11 mouse cellular contexts compared by ENCODE assay signal in genomic region chr11:43633165-43633564, GRCm38 (mm10). TPM values are rescaled to one million over a fixed set of nuclear protein-coding genes. Genes with fewer than 3 reads are reported as not detected.
DNase-seq lines count a peak whose midpoint lies in the region; ATAC-seq and TF ChIP-seq lines count a peak whose summit lies in the region.
"Had no signal": no experiment of that assay in that cellular context is flagged by ENCODE, and none has a peak within 500 bp of the region (broad histone marks: within the 10 kb centered on the region; RNA-seq: fewer than 3 reads in every experiment).

No protein-coding gene starts in this region.

- no peaks in the 10 kb centered on the region for H3K9me3 ChIP-seq in kidney, postnatal 0 days (replicated peaks; ENCODE audit: low read length)
- H3K9me3 ChIP-seq in embryonic facial prominence, embryonic 15.5 days (replicated peaks) = no peaks in the 10 kb centered on the region
- H3K9me3 ChIP-seq in hindbrain, embryonic 11.5 days (ENCODE audit: control insufficient read depth, low read length) = no peaks in the 10 kb centered on the region
- no peaks in the 10 kb centered on the region for H3K9me3 ChIP-seq in midbrain, embryonic 15.5 days

- H3K4me2 ChIP-seq in kidney, postnatal 0 days (ENCODE audit: low read length) = no peak overlapping the region
- no peak overlapping the region for H3K4me2 ChIP-seq in embryonic facial prominence, embryonic 15.5 days (replicated peaks)
- H3K4me2 ChIP-seq in hindbrain, embryonic 11.5 days (replicated peaks; ENCODE audit: low read depth, low read length) = no peak overlapping the region
- H3K4me2 ChIP-seq in midbrain, embryonic 15.5 days = no peak overlapping the region

- ATAC-seq in kidney, postnatal 0 days (replicated peaks; ENCODE audit: low FRiP score, low read depth) = no peak
- ATAC-seq in embryonic facial prominence, embryonic 15.5 days (ENCODE audit: insufficient number of reproducible peaks, low FRiP score, low TSS enrichment, low read depth) = 0 out of 2 replicates have a peak, but pooled peaks have one; percentile 20
- ATAC-seq in hindbrain, embryonic 11.5 days (ENCODE audit: low FRiP score) = 0 out of 2 replicates have a peak, but pooled peaks have one; percentile 7
- peak; percentile 46; the same call in 1 of the 2 replicates for ATAC-seq in midbrain, embryonic 15.5 days (replicated peaks)
- no peak for ATAC-seq in activated CD4-positive, CD25-positive, alpha-beta regulatory T cell, adult 4 months

- no peaks in the 10 kb centered on the region for H3K36me3 ChIP-seq in kidney, postnatal 0 days (ENCODE audit: insufficient read depth, low read length)
- no peaks in the 10 kb centered on the region for H3K36me3 ChIP-seq in embryonic facial prominence, embryonic 15.5 days
- no peaks in the 10 kb centered on the region for H3K36me3 ChIP-seq in hindbrain, embryonic 11.5 days (ENCODE audit: control insufficient read depth, insufficient read depth, low read length)
- no peaks in the 10 kb centered on the region for H3K36me3 ChIP-seq in midbrain, embryonic 15.5 days (replicated peaks)

- 0 out of 2 replicates have a peak, but pooled peaks cover 8% of the 10 kb centered on the region for H3K4me1 ChIP-seq in kidney, postnatal 0 days (replicated peaks; ENCODE audit: insufficient read depth, low read length)
- H3K4me1 ChIP-seq in embryonic facial prominence, embryonic 15.5 days = peaks cover 7% of the 10 kb centered on the region
- H3K4me1 ChIP-seq in hindbrain, embryonic 11.5 days (replicated peaks; ENCODE audit: control insufficient read depth, insufficient read depth, low read length) = peaks cover 4% of the 10 kb centered on the region
- H3K4me1 ChIP-seq in midbrain, embryonic 15.5 days = peaks cover 9% of the 10 kb centered on the region; the same call in 1 of the 2 replicates

- peak overlapping the region; percentile 64; the same call in 1 of the 2 replicates for H3K27ac ChIP-seq in kidney, postnatal 0 days
- no peak overlapping the region for H3K27ac ChIP-seq in embryonic facial prominence, embryonic 15.5 days (replicated peaks)
- 0 out of 2 replicates have a peak overlapping the region, but pooled peaks have one; percentile 60 for H3K27ac ChIP-seq in hindbrain, embryonic 11.5 days (ENCODE audit: low read depth, low read length)
- H3K27ac ChIP-seq in midbrain, embryonic 15.5 days = no peak overlapping the region

- no peak overlapping the region for H3K4me3 ChIP-seq in kidney, postnatal 0 days (replicated peaks; ENCODE audit: low read depth, low read length)
- no peak overlapping the region for H3K4me3 ChIP-seq in embryonic facial prominence, embryonic 15.5 days (replicated peaks)
- no peak overlapping the region for H3K4me3 ChIP-seq in hindbrain, embryonic 11.5 days (ENCODE audit: low read depth, low read length)
- H3K4me3 ChIP-seq in midbrain, embryonic 15.5 days = no peak overlapping the region

- no peak overlapping the region for H3K9ac ChIP-seq in kidney, postnatal 0 days (ENCODE audit: low read depth, low read length)
- no peak overlapping the region for H3K9ac ChIP-seq in embryonic facial prominence, embryonic 15.5 days
- H3K9ac ChIP-seq in hindbrain, embryonic 11.5 days (ENCODE audit: low read depth, low read length) = 0 out of 2 replicates have a peak overlapping the region, but pooled peaks have one; percentile 19
- H3K9ac ChIP-seq in midbrain, embryonic 15.5 days = no peak overlapping the region

- no peak for DNase-seq in kidney, postnatal 0 days (ENCODE audit: low spot score)
- DNase-seq in kidney, postnatal 25 days = no peak
- no peak for DNase-seq in hindbrain, embryonic 11.5 days (ENCODE audit: low spot score)
- no peak for DNase-seq in embryo, embryonic 9.5 days (ENCODE audit: extremely low spot score)
- DNase-seq: adrenal gland, adult 8-10 months; cerebellum, adult 2 months had no signal

- no peaks in the 10 kb centered on the region for H3K27me3 ChIP-seq in kidney, postnatal 0 days (ENCODE audit: insufficient read depth, low read length)
- no peaks in the 10 kb centered on the region for H3K27me3 ChIP-seq in embryonic facial prominence, embryonic 15.5 days
- H3K27me3 ChIP-seq in hindbrain, embryonic 11.5 days (ENCODE audit: control insufficient read depth, insufficient read depth, low read length) = no peaks in the 10 kb centered on the region
- H3K27me3 ChIP-seq in midbrain, embryonic 15.5 days (replicated peaks) = no peaks in the 10 kb centered on the region

- 72% methylated on average over 6 of the region's 6 CpGs for WGBS in kidney, postnatal 0 days
- WGBS in embryonic facial prominence, embryonic 15.5 days = 83% methylated on average over 6 of the region's 6 CpGs
- 83% methylated on average over 6 of the region's 6 CpGs for WGBS in hindbrain, embryonic 11.5 days
- 84% methylated on average over 6 of the region's 6 CpGs for WGBS in midbrain, embryonic 15.5 days

- TF ChIP-seq CTCF in kidney, postnatal 0 days (IDR thresholded peaks at IDR 0.05; ENCODE audit: low read depth) = no peak

RNA-seq across cellular contexts. Expression of gene Fabp6, which starts 31.8 kb away (rescaled TPM):
- polyA plus RNA-seq in kidney, postnatal 0 days (2015; fragmentation: Nextera tagmentation; extraction: Ambion mirVana) = 0.36 TPM in 1 of 2 replicates, not detected in the other
- 1.1 and 1.2 TPM in 2 replicates for polyA plus RNA-seq in embryonic facial prominence, embryonic 15.5 days (2015; fragmentation: Nextera tagmentation; extraction: Ambion mirVana)
- polyA plus RNA-seq in hindbrain, embryonic 11.5 days (2014; fragmentation: Nextera tagmentation; extraction: Ambion mirVana) = not detected in 2 replicates
- polyA plus RNA-seq in midbrain, embryonic 15.5 days (2015; fragmentation: Nextera tagmentation; extraction: Ambion mirVana) = not detected in 2 replicates
- not detected for polyA plus RNA-seq in activated CD4-positive, CD25-positive, alpha-beta regulatory T cell, adult 4 months (2017; shearing (Covaris generic))
- polyA plus RNA-seq: cerebellum, adult 2 months; inflammation-experienced regulatory T-cells, adult 6 months; spleen, adult 2 months had no signal

RNA-seq across cellular contexts. Expression of gene 4933415A04Rik, which starts 46.3 kb away (rescaled TPM):
- 3.8 and 4.6 TPM in 2 replicates for polyA plus RNA-seq in kidney, postnatal 0 days (2015; fragmentation: Nextera tagmentation; extraction: Ambion mirVana)
- polyA plus RNA-seq in embryonic facial prominence, embryonic 15.5 days (2015; fragmentation: Nextera tagmentation; extraction: Ambion mirVana) = 2.8 and 3.4 TPM in 2 replicates
- polyA plus RNA-seq in hindbrain, embryonic 11.5 days (2014; fragmentation: Nextera tagmentation; extraction: Ambion mirVana) = 8.5 and 10.4 TPM in 2 replicates
- 4.1 and 4.2 TPM in 2 replicates for polyA plus RNA-seq in midbrain, embryonic 15.5 days (2015; fragmentation: Nextera tagmentation; extraction: Ambion mirVana)
- not detected for polyA plus RNA-seq in activated CD4-positive, CD25-positive, alpha-beta regulatory T cell, adult 4 months (2017; shearing (Covaris generic))

RNA-seq across cellular contexts. Expression of gene Pwwp2a, which starts 48.6 kb away (rescaled TPM):
- polyA plus RNA-seq in kidney, postnatal 0 days (2015; fragmentation: Nextera tagmentation; extraction: Ambion mirVana) = 23.0 and 23.2 TPM in 2 replicates
- polyA plus RNA-seq in embryonic facial prominence, embryonic 15.5 days (2015; fragmentation: Nextera tagmentation; extraction: Ambion mirVana) = 25.0 and 25.1 TPM in 2 replicates
- 46.2 and 47.3 TPM in 2 replicates for polyA plus RNA-seq in hindbrain, embryonic 11.5 days (2014; fragmentation: Nextera tagmentation; extraction: Ambion mirVana)
- polyA plus RNA-seq in midbrain, embryonic 15.5 days (2015; fragmentation: Nextera tagmentation; extraction: Ambion mirVana) = 29.0 and 33.1 TPM in 2 replicates
- 10 to 100 TPM; 21.2 to 29.8 TPM for polyA plus RNA-seq in activated CD4-positive, CD25-positive, alpha-beta regulatory T cell, adult 4 months (2017; shearing (Covaris generic))

Comparison
In these comparisons a context has a peak if more than half of its experiments do, and no peak if none do; other contexts are left out.
1. ATAC-seq: peak in embryonic facial prominence, embryonic 15.5 days (single experiment), hindbrain, embryonic 11.5 days (single experiment) and midbrain, embryonic 15.5 days (single experiment); none in kidney, postnatal 0 days (single experiment) and activated CD4-positive, CD25-positive, alpha-beta regulatory T cell, adult 4 months (single experiment).
2. H3K27ac ChIP-seq: peak in kidney, postnatal 0 days (single experiment) and hindbrain, embryonic 11.5 days (single experiment); none in embryonic facial prominence, embryonic 15.5 days (single experiment) and midbrain, embryonic 15.5 days (single experiment).